Mouse (Mus musculus) layer of hippocampus, adult 8-10 months (tissue): ENCODE data around the gene Arf1. TPM values are rescaled to one million over a fixed set of nuclear protein-coding genes. Genes with fewer than 3 reads are reported as not detected.

Experiments used
- DNase-seq, 2 experiments: peaks; one replicate each; pipeline ENCODE4 v3.0.0; 2022; ENCODE audit warnings: low spot score in 2 of 2
- total RNA-seq, 4 experiments: library from RNA; stranded (reverse); gene quantifications; 2 replicates each; pipeline ENCODE4 v1.2.4; 2022

Gene Arf1
- total RNA-seq, result 100 to 1,000 TPM; 479 to 502 (median 488) TPM

GRCm38 (mm10) chr11:59228122-59228953 is at the start of gene Arf1:
Gene Arf1 (minus strand): TSS chr11:59228270.
- peak; percentile 93 to 96 for DNase-seq

GRCm38 (mm10) chr11:59276877-59277276 is 48.8 kb upstream of the Arf1 start:
- no peak for DNase-seq

- DNase-seq, result no peak
Measured at GRCm38 (mm10) chr11:59274184-59274583, 46.1 kb upstream of the Arf1 start.

GRCm38 (mm10) chr11:59266727-59267126 is 38.7 kb upstream of the Arf1 start:
- DNase-seq, result no peak

GRCm38 (mm10) chr11:59265154-59265813 is 37.2 kb upstream of the Arf1 start:
- DNase-seq, result no peak

- DNase-seq, result no peak
Measured at GRCm38 (mm10) chr11:59264593-59264992, 36.5 kb upstream of the Arf1 start.

GRCm38 (mm10) chr11:59263870-59264563 is 35.9 kb upstream of the Arf1 start:
- no peak for DNase-seq

GRCm38 (mm10) chr11:59262308-59262707 is 34.2 kb upstream of the Arf1 start:
- no peak for DNase-seq

GRCm38 (mm10) chr11:59260706-59261493 is 32.8 kb upstream of the Arf1 start:
- DNase-seq, result no peak

GRCm38 (mm10) chr11:59259647-59260046 is 31.6 kb upstream of the Arf1 start:
- no peak for DNase-seq

- DNase-seq, result no peak
Measured at GRCm38 (mm10) chr11:59248101-59248500, 20.0 kb upstream of the Arf1 start.

- DNase-seq, result no peak
Measured at GRCm38 (mm10) chr11:59243856-59244255, 15.8 kb upstream of the Arf1 start.

GRCm38 (mm10) chr11:59241841-59242240 is 13.8 kb upstream of the Arf1 start:
- no peak for DNase-seq

GRCm38 (mm10) chr11:59239796-59240195 is 11.7 kb upstream of the Arf1 start:
- no peak for DNase-seq

- DNase-seq, result no peak
Measured at GRCm38 (mm10) chr11:59239428-59239785, 11.3 kb upstream of the Arf1 start.

GRCm38 (mm10) chr11:59238525-59239427 is 10.7 kb upstream of the Arf1 start:
- DNase-seq, result peak; percentile 47 to 60

GRCm38 (mm10) chr11:59232797-59233196 is 4.7 kb upstream of the Arf1 start:
- DNase-seq, result no peak

GRCm38 (mm10) chr11:59230144-59230760 is 2.2 kb upstream of the Arf1 start:
- peak in 1 of 2 experiments; percentile 55 for DNase-seq

GRCm38 (mm10) chr11:59227604-59228121 is 407 bp downstream of the Arf1 start:
- no peak for DNase-seq
